Mouse (Mus musculus) cerebellum, adult 2 months (tissue): ENCODE measurements at regions not wholly inside any gene's neighbourhood (a gene's known extent, or its start where the extent isn't known, plus 50 kb on each side); places are given as distances from the start of the nearest gene placed in this dataset.

Source experiments
- DNase-seq, 2 experiments: peaks; one replicate each; pipeline ENCODE4 v3.0.0; 2021
- H3K27ac ChIP-seq: fragments of 200-500 bp; 2 replicates; pipeline ENCODE4 v1.5.1; 2012; ENCODE audit warnings: low read length, control low read depth, inconsistent platforms; ENCODE audit not compliant: insufficient read depth
- H3K27me3 ChIP-seq: fragments of 200-500 bp; 2 replicates; pipeline ENCODE4 v1.6.1; 2012; ENCODE audit warnings: inconsistent platforms, mild to moderate bottlenecking, low read length, moderate library complexity; ENCODE audit not compliant: control insufficient read depth, insufficient read depth
- H3K4me1 ChIP-seq: fragments of 200-500 bp; 2 replicates; pipeline ENCODE4 v1.6.1; 2011; ENCODE audit warnings: low read length; ENCODE audit not compliant: control insufficient read depth, insufficient read depth
- H3K4me3 ChIP-seq: fragments of 200-500 bp; replicated peaks from 2 replicates; pipeline ENCODE3; 2011; ENCODE audit warnings: mild to moderate bottlenecking, low read depth, low read length, control low read depth; ENCODE audit not compliant: insufficient read depth
- CTCF ChIP-seq: fragments of 200-500 bp; IDR thresholded peaks from 2 replicates; pipeline ENCODE4 v1.5.1; 2011; ENCODE audit warnings: low read depth, mild to moderate bottlenecking, control low read depth, low read length, moderate library complexity, borderline replicate concordance; ENCODE audit not compliant: insufficient read depth
- POLR2A ChIP-seq: fragments of 200-500 bp; IDR thresholded peaks from 2 replicates; pipeline ENCODE4 v1.6.1; 2011; ENCODE audit warnings: low read length, control low read depth, borderline replicate concordance; ENCODE audit not compliant: insufficient read depth
- WGBS: fragments of 180-500 bp; shearing (Covaris S2); methylation state at CpG from one replicate; pipeline ENCODE4 v1.1.7; 2018; 5-methylcytosine and 5-hydroxymethylcytosine counted together

- Histone ChIP-seq H3K4me1 (no peaks in the 10 kb centered on the region), H3K4me3 (no peak overlapping the region), H3K27me3 (no peaks in the 10 kb centered on the region; the same call in 1 of the 2 replicates), H3K27ac (no peak overlapping the region)
- DNase-seq, result no peak
- no peak for TF ChIP-seq POLR2A
- TF ChIP-seq CTCF, result no peak
- WGBS, result 39% methylated on average over 17 of the region's 17 CpGs
Observed at GRCm38 (mm10) chr1:75662141-75662990, 116.3 kb downstream of the Slc4a3 start.

GRCm38 (mm10) chr1:75667736-75668269, 121.7 kb downstream of the Slc4a3 start:
- no peak for TF ChIP-seq CTCF
- TF ChIP-seq POLR2A, result no peak
- H3K27me3 ChIP-seq, result no peaks in the 10 kb centered on the region
- no peak overlapping the region for H3K27ac ChIP-seq
- no peak for DNase-seq
- peaks cover 3% of the 10 kb centered on the region; the same call in 1 of the 2 replicates for H3K4me1 ChIP-seq
- H3K4me3 ChIP-seq, result no peak overlapping the region
- 59% methylated on average over 6 of the region's 6 CpGs for WGBS

GRCm38 (mm10) chr1:75676295-75676694, 130.2 kb downstream of the Slc4a3 start:
- WGBS, result 55% methylated on average over 4 of the region's 4 CpGs
- Histone ChIP-seq H3K27me3 (no peaks in the 10 kb centered on the region), H3K4me1 (no peaks in the 10 kb centered on the region), H3K27ac (no peak overlapping the region), H3K4me3 (no peak overlapping the region)
- no peak for DNase-seq
- TF ChIP-seq CTCF (no peak), POLR2A (no peak)

- no peak for DNase-seq
- 85% methylated on average over 5 of the region's 5 CpGs for WGBS
Observed at GRCm38 (mm10) chr1:75677695-75678094, 131.6 kb downstream of the Slc4a3 start.

GRCm38 (mm10) chr1:75678279-75678678, 132.2 kb downstream of the Slc4a3 start:
- DNase-seq, result no peak
- Histone ChIP-seq H3K27me3 (no peaks in the 10 kb centered on the region), H3K4me1 (no peaks in the 10 kb centered on the region), H3K4me3 (no peak overlapping the region), H3K27ac (no peak overlapping the region)
- WGBS, result 58% methylated on average over 4 of the region's 4 CpGs
- TF ChIP-seq POLR2A, result no peak
- TF ChIP-seq CTCF, result no peak

More at GRCm38 (mm10) chr1:75677695-75678094, 131.6 kb downstream of the Slc4a3 start:
- Histone ChIP-seq H3K27ac (no peak overlapping the region), H3K4me1 (no peaks in the 10 kb centered on the region), H3K4me3 (no peak overlapping the region), H3K27me3 (no peaks in the 10 kb centered on the region)
- TF ChIP-seq CTCF, result no peak
- TF ChIP-seq POLR2A, result no peak

- WGBS, result 37% methylated on average over 10 of the region's 10 CpGs
- no peak for DNase-seq
- Histone ChIP-seq H3K4me1 (no peaks in the 10 kb centered on the region), H3K27me3 (no peaks in the 10 kb centered on the region), H3K4me3 (no peak overlapping the region), H3K27ac (no peak overlapping the region)
- TF ChIP-seq CTCF, result no peak
- TF ChIP-seq POLR2A, result no peak
Observed at GRCm38 (mm10) chr1:75680366-75680765, 134.3 kb downstream of the Slc4a3 start.

- H3K4me1 ChIP-seq, result no peaks in the 10 kb centered on the region
- no peak overlapping the region for H3K27ac ChIP-seq
- TF ChIP-seq POLR2A, result no peak
- TF ChIP-seq CTCF, result no peak
- H3K4me3 ChIP-seq, result no peak overlapping the region
- WGBS, result 95% methylated on average over 5 of the region's 5 CpGs
- no peaks in the 10 kb centered on the region for H3K27me3 ChIP-seq
- DNase-seq, result no peak
Observed at GRCm38 (mm10) chr1:75681913-75682312, 135.8 kb downstream of the Slc4a3 start.

- Histone ChIP-seq H3K4me3 (no peak overlapping the region), H3K27ac (peak overlapping the region; percentile 47; the same call in 1 of the 2 replicates), H3K27me3 (no peaks in the 10 kb centered on the region; the same call in 1 of the 2 replicates), H3K4me1 (peaks cover 10% of the 10 kb centered on the region; the same call in 1 of the 2 replicates)
- peak in 1 of 2 experiments; percentile 2 for DNase-seq
- no peak for TF ChIP-seq CTCF
- TF ChIP-seq POLR2A, result no peak
- 41% methylated on average over 1 of the region's 1 CpGs for WGBS
Observed at GRCm38 (mm10) chr1:75692781-75693180, 146.7 kb downstream of the Slc4a3 start.
